Mouse (Mus musculus) heart, embryonic 15.5 days (tissue): ENCODE measurements around the gene Cep78. TPM values are rescaled to one million over a fixed set of nuclear protein-coding genes. Genes with fewer than 3 reads are reported as not detected.

Experiments
- polyA plus RNA-seq: library from polyadenylated mRNA; unstranded; fragments of >200 nt; fragmentation: Nextera tagmentation; extraction: Ambion mirVana; gene quantifications from 2 replicates; pipeline ENCODE4 v1.2.1, GENCODE M21; 2015

The Cep78 gene
- polyA plus RNA-seq, 1 experiment from 2014 or later: 9.8 TPM

Other genes with a start within 250 kb of the Cep78 start
- gene Psat1, start 37.7 kb downstream of the Cep78 start, polyA plus RNA-seq: 65.2 and 78.4 TPM in 2 replicates
- gene Gnaq, start 147.8 kb upstream of the Cep78 start, polyA plus RNA-seq: 15.7 and 19.5 TPM in 2 replicates